ENCODE assay signal across 15 mouse cellular contexts in genomic region chr16:96727836-96728774, GRCm38 (mm10).
A peak's percentile ranks its signal among the peaks of the same experiment; 100 is the strongest.
DNase-seq lines count a peak whose midpoint lies in the region; ATAC-seq and TF ChIP-seq lines count a peak whose summit lies in the region.
"Had no signal": no experiment of that assay in that cellular context is flagged by ENCODE, and none has a peak within 500 bp of the region (broad histone marks: within the 10 kb centered on the region; RNA-seq: fewer than 3 reads in every experiment).

No protein-coding gene starts in this region.

- H3K4me2 ChIP-seq in forebrain, postnatal 0 days (ENCODE audit: low read depth) = no peak overlapping the region
- no peak overlapping the region for H3K4me2 ChIP-seq in midbrain, embryonic 15.5 days
- H3K4me2 ChIP-seq: embryonic facial prominence, embryonic 15.5 days; heart, embryonic 13.5 days; liver, embryonic 15.5 days had no signal

- TF ChIP-seq CTCF in forebrain, postnatal 0 days (IDR thresholded peaks at IDR 0.05; ENCODE audit: low read depth) = no peak

- H3K36me3 ChIP-seq in forebrain, postnatal 0 days (ENCODE audit: insufficient read depth) = no peaks in the 10 kb centered on the region
- H3K36me3 ChIP-seq in midbrain, embryonic 15.5 days (replicated peaks) = no peaks in the 10 kb centered on the region
- H3K36me3 ChIP-seq: embryonic facial prominence, embryonic 15.5 days; heart, embryonic 13.5 days; liver, embryonic 15.5 days had no signal

- no peak overlapping the region for H3K4me3 ChIP-seq in forebrain, postnatal 0 days (ENCODE audit: low read depth, low read length)
- H3K4me3 ChIP-seq in midbrain, embryonic 15.5 days = no peak overlapping the region
- H3K4me3 ChIP-seq: embryonic facial prominence, embryonic 15.5 days; gastrocnemius, adult 2 months; heart, embryonic 13.5 days; liver, embryonic 15.5 days had no signal

- H3K4me1 ChIP-seq in forebrain, postnatal 0 days (ENCODE audit: insufficient read depth) = 0 out of 2 replicates have a peak, but pooled peaks cover 17% of the 10 kb centered on the region
- H3K4me1 ChIP-seq in midbrain, embryonic 15.5 days = peaks cover 49% of the 10 kb centered on the region
- H3K4me1 ChIP-seq: embryonic facial prominence, embryonic 15.5 days; heart, embryonic 13.5 days; liver, embryonic 15.5 days had no signal

- no peaks in the 10 kb centered on the region for H3K27me3 ChIP-seq in forebrain, postnatal 0 days (ENCODE audit: insufficient read depth, low read length)
- H3K27me3 ChIP-seq in midbrain, embryonic 15.5 days (replicated peaks) = no peaks in the 10 kb centered on the region
- H3K27me3 ChIP-seq: embryonic facial prominence, embryonic 15.5 days; heart, embryonic 13.5 days; liver, embryonic 15.5 days had no signal

- peak; percentile 61 for ATAC-seq in forebrain, postnatal 0 days
- ATAC-seq in midbrain, embryonic 15.5 days (replicated peaks) = no peak
- no peak for ATAC-seq in granulocyte monocyte progenitor cell, adult 5-6 weeks (replicated peaks; ENCODE audit: poor library complexity, severe bottlenecking)
- ATAC-seq: intestine, postnatal 0 days had no signal

- H3K9ac ChIP-seq in forebrain, postnatal 0 days = peak overlapping the region; percentile 28; the same call in 1 of the 2 replicates
- H3K9ac ChIP-seq in midbrain, embryonic 15.5 days = no peak overlapping the region
- H3K9ac ChIP-seq: embryonic facial prominence, embryonic 15.5 days; heart, embryonic 13.5 days; liver, embryonic 15.5 days had no signal

- peak; percentile 18 to 26 for DNase-seq in cerebellum, postnatal 10 days
- DNase-seq in cerebellum, postnatal 4 days (ENCODE audit: low spot score in 2 of 2) = no peak
- peak; percentile 11 for DNase-seq in layer of hippocampus, adult 11-12 months (ENCODE audit: low spot score)
- no peak for DNase-seq in layer of hippocampus, postnatal 10 days (ENCODE audit: low spot score in 2 of 2)
- peak; percentile 50 for DNase-seq in forebrain, postnatal 0 days
- no peak for DNase-seq in lung, postnatal 14 days
- DNase-seq: cerebellum, adult 9-11 months; gastrocnemius, adult 2 months; right cerebral cortex, adult 18-20 months had no signal

- WGBS in forebrain, postnatal 0 days = 49% methylated on average over 13 of the region's 13 CpGs
- WGBS in midbrain, embryonic 15.5 days = 52% methylated on average over 13 of the region's 13 CpGs

- 0 out of 2 replicates have a peak overlapping the region, but pooled peaks have one; percentile 10 for H3K27ac ChIP-seq in forebrain, postnatal 0 days (ENCODE audit: low read depth, low read length)
- peak overlapping the region; percentile 64 for H3K27ac ChIP-seq in midbrain, embryonic 15.5 days
- H3K27ac ChIP-seq: embryonic facial prominence, embryonic 15.5 days; gastrocnemius, adult 2 months; heart, embryonic 13.5 days; liver, embryonic 15.5 days had no signal

- no peaks in the 10 kb centered on the region for H3K9me3 ChIP-seq in forebrain, postnatal 0 days (ENCODE audit: low read length)
- no peaks in the 10 kb centered on the region for H3K9me3 ChIP-seq in midbrain, embryonic 15.5 days
- H3K9me3 ChIP-seq: embryonic facial prominence, embryonic 15.5 days; heart, embryonic 13.5 days; liver, embryonic 15.5 days had no signal

Comparison
In these comparisons a context has a peak if more than half of its experiments do, and no peak if none do; other contexts are left out.
1. DNase-seq: peak in cerebellum, postnatal 10 days (2 of 2), layer of hippocampus, adult 11-12 months (single experiment) and forebrain, postnatal 0 days (single experiment); none in cerebellum, postnatal 4 days (0 of 2), layer of hippocampus, postnatal 10 days (0 of 2) and lung, postnatal 14 days (single experiment).